Mouse (Mus musculus): ENCODE results near the gene Ankrd45.

- TF ChIP-seq CTCF (IDR thresholded peaks at IDR 0.05; ENCODE audit: extremely low read depth, insufficient read depth, low read length) (no peak), POLR2A (IDR thresholded peaks at IDR 0.05; ENCODE audit: extremely low read depth, insufficient read depth, low read length) (no peak)
Observed at GRCm38 (mm10) chr1:161219816-161220215, 77.3 kb downstream of the Ankrd45 start.
